In the genomic region with DNA sequence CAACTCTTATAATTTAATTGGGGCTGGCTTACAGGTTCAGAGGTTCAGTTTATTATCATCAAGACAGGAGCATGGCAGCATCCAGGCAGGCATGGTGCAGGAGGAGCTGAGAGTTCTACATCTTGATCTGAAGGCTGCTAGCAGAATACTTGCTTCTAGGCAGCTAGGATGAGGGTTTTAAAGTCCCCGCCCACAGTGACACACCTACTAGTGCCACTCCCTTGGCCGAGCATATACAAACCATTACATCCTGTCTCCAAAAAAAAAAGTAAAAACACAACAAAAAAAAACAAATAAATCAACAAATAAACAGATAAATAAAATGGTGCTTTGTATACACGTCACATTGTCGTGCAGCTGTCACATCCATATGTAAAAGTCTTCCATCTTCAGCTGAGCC, we compare ENCODE assay signal across 6 mouse cellular contexts. TPM values are rescaled to one million over a fixed set of nuclear protein-coding genes. Genes with fewer than 3 reads are reported as not detected.
DNase-seq lines count a peak whose midpoint lies in the region; ATAC-seq and TF ChIP-seq lines count a peak whose summit lies in the region.
"Not testable (repeated sequence)": the region's sequence is repeated elsewhere in the genome, so short reads cannot be mapped to it uniquely, and the experiment has no call there.

No protein-coding gene starts in this region.

- TF ChIP-seq CTCF in left cerebral cortex, adult 2 months (IDR thresholded peaks at IDR 0.05); olfactory bulb, adult 2 months (IDR thresholded peaks at IDR 0.05; ENCODE audit: insufficient read depth, low read depth, low read length): not testable (repeated sequence)

- not testable (repeated sequence) for H3K4me2 ChIP-seq in forebrain, embryonic 13.5 days; hindbrain, embryonic 15.5 days; midbrain, embryonic 13.5 days (replicated peaks)

- ATAC-seq in forebrain, embryonic 13.5 days; hindbrain, embryonic 15.5 days (ENCODE audit: low FRiP score, low read depth); midbrain, embryonic 13.5 days: not testable (repeated sequence)

- peak overlapping the region; percentile 9; the same call in 1 of the 2 replicates for H3K9ac ChIP-seq in forebrain, embryonic 13.5 days
- H3K9ac ChIP-seq in hindbrain, embryonic 15.5 days; midbrain, embryonic 13.5 days (replicated peaks): not testable (repeated sequence)

- not testable (repeated sequence) for H3K9me3 ChIP-seq in forebrain, embryonic 13.5 days (replicated peaks); hindbrain, embryonic 15.5 days; midbrain, embryonic 13.5 days

- H3K27me3 ChIP-seq in forebrain, embryonic 13.5 days; hindbrain, embryonic 15.5 days; midbrain, embryonic 13.5 days: not testable (repeated sequence)

- H3K27ac ChIP-seq in forebrain, embryonic 13.5 days: peak overlapping the region; percentile 57; the same call in 1 of the 2 replicates
- H3K27ac ChIP-seq in hindbrain, embryonic 15.5 days (replicated peaks): peak overlapping the region; percentile 64
- H3K27ac ChIP-seq in left cerebral cortex, adult 2 months: peak overlapping the region; percentile 61; the same call in 1 of the 2 replicates
- H3K27ac ChIP-seq in midbrain, embryonic 13.5 days: peak overlapping the region; percentile 3; the same call in 1 of the 2 replicates
- 0 out of 2 replicates have a peak overlapping the region, but pooled peaks have one; percentile 29 for H3K27ac ChIP-seq in olfactory bulb, adult 2 months (ENCODE audit: insufficient read depth, low read depth, low read length)

- peak; percentile 25 for DNase-seq in c-Kit-positive CD71-positive TER-119-negative erythroid progenitor cells, embryonic 14.5 days (ENCODE audit: low read depth)
- not testable (repeated sequence) for DNase-seq in left cerebral cortex, adult 2 months (ENCODE audit: extremely low spot score in 1 of 2, low spot score in 2 of 2)

- H3K36me3 ChIP-seq in forebrain, embryonic 13.5 days (ENCODE audit: poor library complexity, severe bottlenecking); hindbrain, embryonic 15.5 days; midbrain, embryonic 13.5 days: not testable (repeated sequence)

- 81% methylated on average over 4 of the region's 4 CpGs for WGBS in forebrain, embryonic 13.5 days
- WGBS in hindbrain, embryonic 15.5 days: 82% methylated on average over 4 of the region's 4 CpGs
- WGBS in midbrain, embryonic 13.5 days: 90% methylated on average over 4 of the region's 4 CpGs
- WGBS in olfactory bulb, adult 2 months: 82% methylated on average over 4 of the region's 4 CpGs

- TF ChIP-seq POLR2A in olfactory bulb, adult 2 months (IDR thresholded peaks at IDR 0.05; ENCODE audit: insufficient read depth, low read depth, low read length): not testable (repeated sequence)

- peaks cover 44% of the 10 kb centered on the region for H3K4me1 ChIP-seq in forebrain, embryonic 13.5 days
- H3K4me1 ChIP-seq in hindbrain, embryonic 15.5 days (replicated peaks): peaks cover 27% of the 10 kb centered on the region
- H3K4me1 ChIP-seq in midbrain, embryonic 13.5 days (replicated peaks): peaks cover 34% of the 10 kb centered on the region
- not testable (repeated sequence) for H3K4me1 ChIP-seq in olfactory bulb, adult 2 months (ENCODE audit: control insufficient read depth, insufficient read depth, low read length)

- intact Hi-C loops in left cerebral cortex, adult 2 months (cut with DNase I): not testable (repeated sequence)

- H3K4me3 ChIP-seq in forebrain, embryonic 13.5 days; hindbrain, embryonic 15.5 days; left cerebral cortex, adult 2 months; midbrain, embryonic 13.5 days (replicated peaks); olfactory bulb, adult 2 months (ENCODE audit: insufficient read depth, low read depth, low read length): not testable (repeated sequence)

RNA-seq across cellular contexts. Expression of gene Ptpra, which starts 45.0 kb away (rescaled TPM):
- polyA plus RNA-seq in forebrain, embryonic 13.5 days (2015; fragmentation: Nextera tagmentation; extraction: Ambion mirVana): 120 and 122 TPM in 2 replicates
- 133 and 145 TPM in 2 replicates for polyA plus RNA-seq in hindbrain, embryonic 15.5 days (2015; fragmentation: Nextera tagmentation; extraction: Ambion mirVana)
- 100 to 1,000 TPM; 221 to 237 TPM for total RNA-seq in left cerebral cortex, adult 2 months (2021)
- polyA plus RNA-seq in midbrain, embryonic 13.5 days (2015; fragmentation: Nextera tagmentation; extraction: Ambion mirVana): 112 and 126 TPM in 2 replicates
- polyA plus RNA-seq in olfactory bulb, adult 2 months (2012; ENCODE audit: insufficient read depth, insufficient read length, low replicate concordance, missing spikeins): not detected in 2 replicates

Comparison
In these comparisons a context has a peak if more than half of its experiments do, and no peak if none do; other contexts are left out.
1. H3K27ac ChIP-seq: peak in every context shown above with its lines; median percentile 64 in hindbrain, embryonic 15.5 days; 61 in left cerebral cortex, adult 2 months; 57 in forebrain, embryonic 13.5 days; 29 in olfactory bulb, adult 2 months; 3 in midbrain, embryonic 13.5 days.